ENCODE assay signal across 10 mouse cellular contexts in the genomic region with DNA sequence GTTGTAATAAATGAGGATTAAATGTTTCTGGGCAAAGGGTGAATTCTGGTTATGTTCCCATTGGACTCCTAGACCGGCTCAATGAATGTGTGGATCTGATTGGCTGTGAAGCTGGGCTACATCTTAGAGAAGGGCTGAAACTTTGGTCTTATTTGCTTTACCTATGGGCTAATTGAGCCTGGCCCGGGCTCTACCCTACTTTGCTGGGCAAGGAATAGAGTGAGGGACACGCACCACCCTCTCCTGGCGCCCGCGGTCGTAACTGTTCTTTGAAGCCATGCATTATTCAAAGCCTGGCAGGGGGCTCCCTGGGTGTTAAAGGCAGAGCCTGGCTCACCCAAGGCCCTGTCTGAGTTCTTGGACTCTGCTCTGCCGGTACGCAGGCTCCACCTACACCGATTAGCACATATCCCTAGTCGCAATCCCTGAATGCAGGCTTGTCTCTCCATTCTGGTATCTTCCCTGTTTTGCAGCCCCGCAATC. TPM values are rescaled to one million over a fixed set of nuclear protein-coding genes. Genes with fewer than 3 reads are reported as not detected.
DNase-seq lines count a peak whose midpoint lies in the region; ATAC-seq lines count a peak whose summit lies in the region.
"Had no signal": no experiment of that assay in that cellular context is flagged by ENCODE, and none has a peak within 500 bp of the region (broad histone marks: within the 10 kb centered on the region; RNA-seq: fewer than 3 reads in every experiment).

No protein-coding gene starts in this region.

- no peaks in the 10 kb centered on the region for H3K36me3 ChIP-seq in neural tube, embryonic 11.5 days (ENCODE audit: control insufficient read depth, insufficient read depth, low read length)
- no peaks in the 10 kb centered on the region for H3K36me3 ChIP-seq in intestine, embryonic 16.5 days (ENCODE audit: control insufficient read depth, insufficient read depth, low read length)
- peaks cover 37% of the 10 kb centered on the region for H3K36me3 ChIP-seq in liver, embryonic 12.5 days

- peak overlapping the region; percentile 18; the same call in 1 of the 2 replicates for H3K4me3 ChIP-seq in neural tube, embryonic 11.5 days (ENCODE audit: low read depth, low read length)
- H3K4me3 ChIP-seq in intestine, embryonic 16.5 days (ENCODE audit: low read length), result peak overlapping the region; percentile 33
- peak overlapping the region; percentile 38 for H3K4me3 ChIP-seq in liver, embryonic 12.5 days

- 5% methylated on average over 12 of the region's 12 CpGs for WGBS in neural tube, embryonic 11.5 days
- WGBS in intestine, embryonic 16.5 days, result 22% methylated on average over 12 of the region's 12 CpGs
- 32% methylated on average over 12 of the region's 12 CpGs for WGBS in liver, embryonic 12.5 days (ENCODE audit: insufficient replicate concordance)

- no peak overlapping the region for H3K27ac ChIP-seq in neural tube, embryonic 11.5 days (ENCODE audit: low read depth, low read length)
- H3K27ac ChIP-seq in intestine, embryonic 16.5 days (ENCODE audit: low read length), result peak overlapping the region; percentile 52
- peak overlapping the region; percentile 97 for H3K27ac ChIP-seq in liver, embryonic 12.5 days

- peak overlapping the region; percentile 44 for H3K4me2 ChIP-seq in neural tube, embryonic 11.5 days (ENCODE audit: low read depth)
- peak overlapping the region; percentile 57 for H3K4me2 ChIP-seq in intestine, embryonic 16.5 days (ENCODE audit: low read depth, low read length)
- peak overlapping the region; percentile 93 for H3K4me2 ChIP-seq in liver, embryonic 12.5 days

- no peaks in the 10 kb centered on the region for H3K9me3 ChIP-seq in neural tube, embryonic 11.5 days (ENCODE audit: control insufficient read depth, low read length)
- no peaks in the 10 kb centered on the region for H3K9me3 ChIP-seq in intestine, embryonic 16.5 days (ENCODE audit: control insufficient read depth, low read length)
- no peaks in the 10 kb centered on the region for H3K9me3 ChIP-seq in liver, embryonic 12.5 days (replicated peaks)

- H3K4me1 ChIP-seq in neural tube, embryonic 11.5 days (ENCODE audit: control insufficient read depth, insufficient read depth, low read length), result peaks cover 18% of the 10 kb centered on the region
- peaks cover 19% of the 10 kb centered on the region for H3K4me1 ChIP-seq in intestine, embryonic 16.5 days (ENCODE audit: control insufficient read depth, insufficient read depth, low read length)
- peaks cover 88% of the 10 kb centered on the region for H3K4me1 ChIP-seq in liver, embryonic 12.5 days

- H3K27me3 ChIP-seq in neural tube, embryonic 11.5 days (ENCODE audit: control insufficient read depth, insufficient read depth, low read length), result peaks cover 34% of the 10 kb centered on the region
- peaks cover 16% of the 10 kb centered on the region for H3K27me3 ChIP-seq in intestine, embryonic 16.5 days (replicated peaks; ENCODE audit: control insufficient read depth, insufficient read depth, low read length)
- peaks cover 42% of the 10 kb centered on the region for H3K27me3 ChIP-seq in liver, embryonic 12.5 days (replicated peaks)
- H3K27me3 ChIP-seq: Patski had no signal

- H3K9ac ChIP-seq in neural tube, embryonic 11.5 days (ENCODE audit: low read length), result peak overlapping the region; percentile 26; the same call in 1 of the 2 replicates
- H3K9ac ChIP-seq in intestine, embryonic 16.5 days (ENCODE audit: low read depth, low read length), result peak overlapping the region; percentile 57
- peak overlapping the region; percentile 52 for H3K9ac ChIP-seq in liver, embryonic 12.5 days

- no peak for DNase-seq in neural tube, embryonic 11.5 days (ENCODE audit: low spot score)
- no peak for DNase-seq in neural tube, embryonic 10.5 days (ENCODE audit: extremely low spot score, low spot score)
- DNase-seq in spleen, postnatal 10 days (ENCODE audit: low spot score in 2 of 2), result no peak
- DNase-seq in adrenal gland, postnatal 25 days, result no peak
- DNase-seq in cerebellum, adult 8-10 months, result no peak
- no peak for DNase-seq in spleen, adult 18-20 months

- ATAC-seq in neural tube, embryonic 11.5 days (ENCODE audit: insufficient read depth, low FRiP score, low TSS enrichment), result no peak
- peak; percentile 58 for ATAC-seq in intestine, embryonic 16.5 days
- ATAC-seq in liver, embryonic 12.5 days, result no peak
- ATAC-seq: Patski had no signal

RNA-seq across cellular contexts. Expression of a gene that starts 3.4 kb away (rescaled TPM):
- polyA plus RNA-seq in neural tube, embryonic 11.5 days (2014; fragmentation: Nextera tagmentation; extraction: Ambion mirVana), result 1.9 and 2.5 TPM in 2 replicates
- polyA plus RNA-seq in intestine, embryonic 16.5 days (2015; fragmentation: Nextera tagmentation; extraction: Ambion mirVana), result 3.0 and 3.4 TPM in 2 replicates
- 3.5 and 4.8 TPM in 2 replicates for polyA plus RNA-seq in liver, embryonic 12.5 days (2016; fragmentation: Nextera tagmentation; extraction: Ambion mirVana)
- 56.9 and 61.7 TPM in 2 replicates for total RNA-seq in adrenal gland, postnatal 25 days (2021)

RNA-seq across cellular contexts. Expression of a gene that starts 3.9 kb away (rescaled TPM):
- polyA plus RNA-seq in neural tube, embryonic 11.5 days (2014; fragmentation: Nextera tagmentation; extraction: Ambion mirVana), result 7.5 and 7.8 TPM in 2 replicates
- polyA plus RNA-seq in intestine, embryonic 16.5 days (2015; fragmentation: Nextera tagmentation; extraction: Ambion mirVana), result 62.9 and 68.1 TPM in 2 replicates
- polyA plus RNA-seq in liver, embryonic 12.5 days (2016; fragmentation: Nextera tagmentation; extraction: Ambion mirVana), result 84.9 and 92.8 TPM in 2 replicates
- total RNA-seq in adrenal gland, postnatal 25 days (2021), result 246 and 299 TPM in 2 replicates

RNA-seq across cellular contexts. Expression of a gene that starts 13.9 kb away (rescaled TPM):
- not detected in 2 replicates for polyA plus RNA-seq in neural tube, embryonic 11.5 days (2014; fragmentation: Nextera tagmentation; extraction: Ambion mirVana)
- polyA plus RNA-seq in intestine, embryonic 16.5 days (2015; fragmentation: Nextera tagmentation; extraction: Ambion mirVana), result not detected in 2 replicates
- polyA plus RNA-seq in liver, embryonic 12.5 days (2016; fragmentation: Nextera tagmentation; extraction: Ambion mirVana), result not detected in 2 replicates
- not detected in 2 replicates for total RNA-seq in adrenal gland, postnatal 25 days (2021)
- total RNA-seq: megakaryocyte-erythroid progenitor cell, adult 5-6 weeks had no signal
- polyA plus RNA-seq: Patski had no signal

RNA-seq across cellular contexts. Expression of a gene that starts 18.8 kb away (rescaled TPM):
- 74.6 and 78.1 TPM in 2 replicates for polyA plus RNA-seq in neural tube, embryonic 11.5 days (2014; fragmentation: Nextera tagmentation; extraction: Ambion mirVana)
- 20.2 and 23.6 TPM in 2 replicates for polyA plus RNA-seq in intestine, embryonic 16.5 days (2015; fragmentation: Nextera tagmentation; extraction: Ambion mirVana)
- polyA plus RNA-seq in liver, embryonic 12.5 days (2016; fragmentation: Nextera tagmentation; extraction: Ambion mirVana), result 7.6 and 8.8 TPM in 2 replicates
- total RNA-seq in adrenal gland, postnatal 25 days (2021), result 73.5 and 84.3 TPM in 2 replicates
- total RNA-seq: megakaryocyte-erythroid progenitor cell, adult 5-6 weeks had no signal

RNA-seq across cellular contexts. Expression of a gene that starts 58.8 kb away (rescaled TPM):
- not detected in 2 replicates for polyA plus RNA-seq in neural tube, embryonic 11.5 days (2014; fragmentation: Nextera tagmentation; extraction: Ambion mirVana)
- polyA plus RNA-seq in intestine, embryonic 16.5 days (2015; fragmentation: Nextera tagmentation; extraction: Ambion mirVana), result 0.45 and 0.82 TPM in 2 replicates
- 5.9 and 6.7 TPM in 2 replicates for polyA plus RNA-seq in liver, embryonic 12.5 days (2016; fragmentation: Nextera tagmentation; extraction: Ambion mirVana)
- 1.9 and 4.9 TPM in 2 replicates for total RNA-seq in adrenal gland, postnatal 25 days (2021)
- total RNA-seq: megakaryocyte-erythroid progenitor cell, adult 5-6 weeks had no signal
